Mouse (Mus musculus) CH12.LX (cell line): ENCODE measurements at regions not wholly inside any gene's neighbourhood (a gene's known extent, or its start where the extent isn't known, plus 50 kb on each side); places are given as distances from the start of the nearest gene placed in this dataset.

Experiments used
- DNase-seq: peaks from one replicate; pipeline ENCODE4 v3.0.0-alpha.2; 2013; ENCODE audit errors: extremely low read depth
- H3K27ac ChIP-seq: 2 replicates; pipeline ENCODE4 v1.5.1; 2012; ENCODE audit warnings: low read depth, mild to moderate bottlenecking, control low read depth, moderate library complexity; ENCODE audit not compliant: insufficient read depth
- H3K27me3 ChIP-seq: replicated peaks from 2 replicates; pipeline ENCODE3; 2012; ENCODE audit warnings: inconsistent platforms
- H3K36me3 ChIP-seq, 2 experiments: replicated peaks in 1 of 2; 2 replicates each; pipeline versions ENCODE3 to v1.6.1; 2012; ENCODE audit warnings: inconsistent platforms in 1 of 2, low read length in 1 of 2, mild to moderate bottlenecking in 1 of 2, mixed read lengths in 1 of 2, moderate library complexity in 1 of 2; ENCODE audit not compliant: control insufficient read depth in 1 of 2, insufficient read depth in 1 of 2
- H3K4me1 ChIP-seq, 2 experiments: 2 replicates each; pipeline ENCODE4 v1.6.1; 2012; ENCODE audit warnings: inconsistent platforms in 1 of 2, moderate library complexity in 1 of 2; ENCODE audit not compliant: insufficient read depth in 2 of 2, control insufficient read depth in 1 of 2
- H3K4me2 ChIP-seq: 2 replicates; pipeline ENCODE4 v1.6.1; 2012; ENCODE audit warnings: low read depth, mild to moderate bottlenecking, control low read depth; ENCODE audit not compliant: poor library complexity, insufficient read depth, severe bottlenecking
- H3K4me3 ChIP-seq, 3 experiments: fragments of 150-350 bp in 1 of 3; sonication (generic) in 1 of 3; replicated peaks in 1 of 3; 2 replicates each; pipeline versions ENCODE3 to v1.5.1; 2011 to 2012; ENCODE audit warnings: low read depth in 2 of 3, low read length in 2 of 3, mild to moderate bottlenecking in 2 of 3, moderate library complexity in 2 of 3, control low read depth in 1 of 3, improper control_type of control experiment in 1 of 3, inconsistent platforms in 1 of 3, mixed read lengths in 1 of 3; ENCODE audit not compliant: poor library complexity in 1 of 3
- H3K79me2 ChIP-seq: replicated peaks from 2 replicates; pipeline ENCODE4 v1.6.1; 2012; ENCODE audit warnings: mild to moderate bottlenecking, moderate library complexity; ENCODE audit not compliant: control insufficient read depth, poor library complexity, insufficient read depth, severe bottlenecking; ENCODE audit errors: extremely low read depth
- H3K9ac ChIP-seq: 2 replicates; pipeline ENCODE4 v1.6.1; 2012; ENCODE audit warnings: low read depth, mild to moderate bottlenecking, control low read depth, moderate library complexity; ENCODE audit not compliant: insufficient read depth
- H3K9me3 ChIP-seq: replicated peaks from 2 replicates; pipeline ENCODE3; 2012; ENCODE audit warnings: low read length, inconsistent platforms, mixed read lengths
- BHLHE40 ChIP-seq: IDR thresholded peaks from 2 replicates; pipeline ENCODE4 v1.6.1; 2011; ENCODE audit warnings: mild to moderate bottlenecking, low read depth, low read length, improper control_type of control experiment
- CHD1 ChIP-seq: IDR thresholded peaks from 2 replicates; pipeline ENCODE4 v1.6.1; 2012; ENCODE audit warnings: low read depth, low read length, improper control_type of control experiment, inconsistent platforms
- CTCF ChIP-seq, 2 experiments: IDR thresholded peaks in 1 of 2; conservative IDR thresholded peaks in 1 of 2; 2 replicates each; pipeline ENCODE4 v1.5.1; 2011 to 2012; ENCODE audit warnings: low read depth in 2 of 2, low read length in 2 of 2, improper control_type of control experiment in 1 of 2, inconsistent platforms in 1 of 2, mild to moderate bottlenecking in 1 of 2, moderate library complexity in 1 of 2
- EP300 ChIP-seq: IDR thresholded peaks from 2 replicates; pipeline ENCODE4 v1.6.1; 2011; ENCODE audit warnings: low read length, improper control_type of control experiment
- ETS1 ChIP-seq: conservative IDR thresholded peaks from 2 replicates; pipeline ENCODE4 v1.6.1; 2012; ENCODE audit warnings: low read depth, mild to moderate bottlenecking, inconsistent platforms, low read length, improper control_type of control experiment, moderate library complexity
- GABPA ChIP-seq: IDR thresholded peaks from 2 replicates; pipeline ENCODE4 v1.6.1; 2012; ENCODE audit warnings: low read depth, low read length, improper control_type of control experiment, inconsistent platforms; ENCODE audit not compliant: insufficient replicate concordance
- JUN ChIP-seq: IDR thresholded peaks from 2 replicates; pipeline ENCODE4 v1.6.1; 2011; ENCODE audit warnings: low read depth, mild to moderate bottlenecking, low read length, improper control_type of control experiment, moderate library complexity; ENCODE audit not compliant: insufficient read depth
- MAFK ChIP-seq: IDR thresholded peaks from 2 replicates; pipeline ENCODE4 v1.6.1; 2011; ENCODE audit warnings: low read length, improper control_type of control experiment; ENCODE audit not compliant: insufficient replicate concordance
- MEF2A ChIP-seq: IDR thresholded peaks from 2 replicates; pipeline ENCODE4 v1.6.1; 2014; ENCODE audit warnings: low read depth, mild to moderate bottlenecking, inconsistent platforms, low read length, improper control_type of control experiment, borderline replicate concordance
- MXI1 ChIP-seq: IDR thresholded peaks from 2 replicates; pipeline ENCODE4 v1.6.1; 2011; ENCODE audit warnings: mild to moderate bottlenecking, low read depth, low read length, improper control_type of control experiment
- MYC ChIP-seq: IDR thresholded peaks from 2 replicates; pipeline ENCODE4 v1.6.1; 2011; ENCODE audit warnings: low read depth, mild to moderate bottlenecking, improper control_type of control experiment, low read length
- PAX5 ChIP-seq: IDR thresholded peaks from 2 replicates; pipeline ENCODE4 v1.6.1; 2012; ENCODE audit warnings: low read length, inconsistent platforms, mixed read lengths
- POLR2AphosphoS2 ChIP-seq: IDR thresholded peaks from 2 replicates; pipeline ENCODE4 v1.6.1; 2011; ENCODE audit warnings: low read depth, low read length, improper control_type of control experiment
- RAD21 ChIP-seq: IDR thresholded peaks from 2 replicates; pipeline ENCODE4 v1.6.1; 2011; ENCODE audit warnings: low read depth, mild to moderate bottlenecking, low read length, improper control_type of control experiment, moderate library complexity
- RCOR1 ChIP-seq: conservative IDR thresholded peaks from 2 replicates; pipeline ENCODE4 v1.6.1; 2012; ENCODE audit warnings: low read depth, mild to moderate bottlenecking, inconsistent platforms, low read length, improper control_type of control experiment
- SIN3A ChIP-seq: IDR thresholded peaks from 2 replicates; pipeline ENCODE4 v1.6.1; 2012; ENCODE audit warnings: low read length, improper control_type of control experiment, inconsistent platforms
- USF1 ChIP-seq: IDR thresholded peaks from 2 replicates; pipeline ENCODE4 v1.6.1; 2014; ENCODE audit warnings: low read depth, mild to moderate bottlenecking, inconsistent platforms, low read length, improper control_type of control experiment
- ZC3H11A ChIP-seq: IDR thresholded peaks from 2 replicates; pipeline ENCODE4 v1.6.1; 2012; ENCODE audit warnings: low read depth, mild to moderate bottlenecking, inconsistent platforms, low read length, improper control_type of control experiment
- ZKSCAN1 ChIP-seq: IDR thresholded peaks from 2 replicates; pipeline ENCODE4 v1.6.1; 2012; ENCODE audit warnings: low read depth, inconsistent platforms, low read length, improper control_type of control experiment, borderline replicate concordance
- ZMIZ1 ChIP-seq: IDR thresholded peaks from 2 replicates; pipeline ENCODE4 v1.6.1; 2012; ENCODE audit warnings: low read depth, mild to moderate bottlenecking, inconsistent platforms, low read length, improper control_type of control experiment
- ZNF384 ChIP-seq: IDR thresholded peaks from 2 replicates; pipeline ENCODE4 v1.6.1; 2012; ENCODE audit warnings: low read depth, low read length, improper control_type of control experiment, inconsistent platforms
- dilution Hi-C: fragments of 300-500 bp; cut with MboI; formaldehyde crosslinking; loops from 2 replicates; pipeline ENCODE4 v1.14.3; 2020; ENCODE audit warnings: low sequenced_read_pairs; ENCODE audit not compliant: extremely low pct_unique_long_range_greater_than_20kb, extremely low pct_ligation_motif_present
- in situ Hi-C: fragments of 300-500 bp; cut with MboI; formaldehyde crosslinking; loops from 3 replicates; pipeline ENCODE4 v1.14.3; 2019; ENCODE audit warnings: low sequenced_read_pairs, low pct_ligation_motif_present, low pct_unique_long_range_greater_than_20kb, mixed read lengths

GRCm38 (mm10) chr6:31680101-31680500, 116.3 kb upstream of the Podxl start:
- Histone ChIP-seq H3K9ac (no peak overlapping the region), H3K79me2 (no peaks in the 10 kb centered on the region), H3K4me2 (no peak overlapping the region), H3K4me1 (no peaks in the 10 kb centered on the region), H3K4me3 (no peak overlapping the region), H3K36me3 (no peaks in the 10 kb centered on the region), H3K27me3 (peaks cover 35% of the 10 kb centered on the region), H3K27ac (no peak overlapping the region), H3K9me3 (no peaks in the 10 kb centered on the region)
- dilution Hi-C loops (no loop called here), in situ Hi-C loops (no loop called here)
- no peak for DNase-seq
- TF ChIP-seq CHD1: no peak
- no peak for TF ChIP-seq RAD21
- TF ChIP-seq ZMIZ1: no peak
- TF ChIP-seq ETS1: no peak
- no peak for TF ChIP-seq USF1
- TF ChIP-seq JUN: no peak
- TF ChIP-seq MAFK: no peak
- no peak for TF ChIP-seq BHLHE40
- no peak for TF ChIP-seq GABPA
- TF ChIP-seq RCOR1: no peak
- no peak for TF ChIP-seq ZKSCAN1
- TF ChIP-seq PAX5: no peak
- TF ChIP-seq SIN3A: no peak
- no peak for TF ChIP-seq CTCF (conservative IDR thresholded peaks at IDR 0.05 in 1 of 2, IDR thresholded peaks at IDR 0.05 in 1 of 2; ENCODE audit: low read depth in 2 of 2, low read length in 2 of 2)
- TF ChIP-seq ZNF384: no peak
- no peak for TF ChIP-seq MYC
- TF ChIP-seq POLR2AphosphoS2: no peak
- no peak for TF ChIP-seq ZC3H11A

- no peak for TF ChIP-seq MYC
- TF ChIP-seq MXI1: no peak
- no peak for TF ChIP-seq MEF2A
- TF ChIP-seq JUN: no peak
- no peak for TF ChIP-seq CHD1
- no peak for TF ChIP-seq RAD21
- no peak for TF ChIP-seq EP300
- TF ChIP-seq, all 38 proteins: peak for 0
- Histone ChIP-seq H3K4me3 (no peak overlapping the region), H3K79me2 (no peaks in the 10 kb centered on the region), H3K4me1 (no peaks in the 10 kb centered on the region), H3K27me3 (peaks cover 78% of the 10 kb centered on the region), H3K9ac (no peak overlapping the region), H3K9me3 (peaks cover 6% of the 10 kb centered on the region), H3K4me2 (no peak overlapping the region), H3K36me3 (no peaks in the 10 kb centered on the region), H3K27ac (no peak overlapping the region)
- in situ Hi-C loops: loop anchor here (25.0 kb wide), 1 partner anchor 646 kb away; no protein-coding TSS in a partner anchor
- no peak for DNase-seq
- dilution Hi-C loops: no loop called here
Observed at GRCm38 (mm10) chr6:31665671-31666486, 102.1 kb upstream of the Podxl start.
